Mouse (Mus musculus): Measurements from ENCODE around the gene H2-D1. TPM values are rescaled to one million over a fixed set of nuclear protein-coding genes. Genes with fewer than 3 reads are reported as not detected.

Gene H2-D1
- 56.7 and 69.0 TPM in 2 replicates for polyA plus RNA-seq (2012)

DNA sequence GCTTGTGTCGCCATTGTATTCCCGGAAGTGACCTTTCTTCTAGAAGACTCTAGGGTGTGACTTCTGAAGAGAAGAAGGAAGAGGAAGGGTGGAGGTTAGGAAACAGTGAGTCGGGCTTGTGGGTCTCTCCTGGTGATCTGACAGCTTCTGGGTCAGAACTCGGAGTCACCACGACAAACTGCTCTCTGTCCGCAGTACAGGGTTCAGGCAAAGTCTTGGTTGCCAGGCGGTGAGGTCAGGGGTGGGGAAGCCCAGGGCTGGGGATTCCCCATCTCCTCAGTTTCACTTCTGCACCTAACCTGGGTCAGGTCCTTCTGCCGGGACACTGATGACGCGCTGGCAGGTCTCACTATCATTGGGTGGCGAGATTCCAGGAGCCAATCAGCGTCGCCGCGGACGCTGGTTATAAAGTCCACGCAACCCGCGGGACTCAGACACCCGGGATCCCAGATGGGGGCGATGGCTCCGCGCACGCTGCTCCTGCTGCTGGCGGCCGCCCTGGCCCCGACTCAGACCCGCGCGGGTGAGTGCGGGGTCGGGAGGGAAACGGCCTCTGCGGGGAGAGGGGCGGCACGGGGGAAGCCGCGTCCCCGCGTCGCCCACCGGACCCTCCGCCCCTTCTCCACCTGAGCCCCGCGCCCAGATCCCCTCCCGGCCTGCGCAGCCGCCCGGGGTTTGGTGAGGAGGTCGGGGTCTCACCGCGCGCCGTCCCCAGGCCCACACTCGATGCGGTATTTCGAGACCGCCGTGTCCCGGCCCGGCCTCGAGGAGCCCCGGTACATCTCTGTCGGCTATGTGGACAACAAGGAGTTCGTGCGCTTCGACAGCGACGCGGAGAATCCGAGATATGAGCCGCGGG, at the start of gene H2-D1:
TSS of gene H2-D1 (plus strand) at position 67 of the 859 bp plus-strand sequence.
- no peak for TF ChIP-seq GATA1 (IDR thresholded peaks at IDR 0.05; ENCODE audit: low read length)

DNA sequence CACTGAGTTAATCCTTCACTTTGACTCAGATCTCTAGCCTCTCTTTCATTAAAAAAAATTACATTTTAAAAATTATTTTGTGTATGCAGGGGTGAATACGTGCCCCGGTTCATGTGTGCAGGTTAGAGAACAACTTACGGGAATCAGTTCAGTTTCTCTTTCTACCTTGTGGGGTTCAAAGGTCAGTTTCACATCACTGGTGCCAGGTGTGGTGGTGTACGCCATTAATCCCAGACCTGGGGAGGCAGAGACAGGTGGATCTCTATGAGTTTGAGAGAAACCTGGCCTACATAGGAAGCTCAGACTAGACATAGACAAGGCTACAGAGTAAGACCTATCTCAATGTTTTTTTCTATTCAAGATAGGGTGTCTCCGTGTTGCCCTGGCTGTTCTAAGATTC, 49.5 kb upstream of the H2-D1 start:
- TF ChIP-seq GATA1 (IDR thresholded peaks at IDR 0.05; ENCODE audit: low read length): no peak

DNA sequence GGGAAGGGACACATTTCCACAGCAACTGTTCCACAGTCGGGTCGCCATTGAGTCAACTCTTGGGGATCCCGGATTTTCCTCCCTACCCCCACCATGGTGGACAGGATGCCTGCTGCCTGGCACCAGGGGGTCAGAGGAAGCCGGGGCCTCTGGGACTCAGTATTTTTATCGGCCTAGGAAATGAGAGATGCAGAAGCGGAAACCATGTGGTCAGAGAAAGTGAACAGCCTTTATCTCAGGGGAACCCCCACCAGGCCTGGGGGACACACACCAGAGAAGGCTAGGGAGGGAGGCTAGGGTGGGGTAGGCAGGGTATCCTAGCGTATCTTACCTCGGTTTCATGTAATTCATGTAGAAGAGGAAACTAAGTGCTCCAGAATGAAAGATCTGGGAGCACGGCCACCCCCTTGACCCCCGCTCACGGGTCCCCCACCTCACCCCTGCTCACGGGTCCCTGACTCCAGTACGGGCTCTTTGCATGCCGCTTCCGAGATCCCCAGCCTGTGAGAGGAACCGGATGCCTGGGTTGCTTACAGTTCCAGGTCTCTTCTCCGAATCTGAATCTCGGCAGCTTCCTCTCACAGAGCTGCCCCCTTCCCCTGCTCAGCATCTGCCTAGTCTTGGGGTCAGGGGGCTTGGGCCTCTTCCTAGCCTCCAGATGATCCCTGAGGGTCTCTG, 43.9 kb upstream of the H2-D1 start:
- no peak for TF ChIP-seq GATA1 (IDR thresholded peaks at IDR 0.05; ENCODE audit: low read length)

DNA sequence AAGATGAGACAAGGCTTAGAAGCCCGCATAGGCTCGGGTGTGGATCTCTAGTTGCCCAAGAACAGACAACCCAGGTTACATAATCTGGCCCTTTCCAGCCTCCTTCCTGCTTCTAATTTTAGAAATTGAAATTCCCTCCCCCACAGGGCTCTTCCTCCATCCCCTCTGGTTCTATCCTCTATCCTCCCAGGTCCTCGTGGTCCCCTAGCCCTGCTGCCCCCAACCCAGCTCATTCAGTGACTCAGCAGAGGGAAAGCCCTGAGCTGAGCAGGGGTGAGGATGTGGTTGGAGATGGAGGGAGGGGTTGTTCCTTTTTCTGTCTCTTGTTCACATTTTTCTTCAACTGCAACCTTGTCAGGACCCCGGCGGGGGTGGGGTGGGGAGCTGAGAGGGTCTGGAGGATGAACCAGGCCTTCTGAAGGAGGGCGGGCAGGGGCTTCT, 42.9 kb upstream of the H2-D1 start:
- TF ChIP-seq GATA1 (IDR thresholded peaks at IDR 0.05; ENCODE audit: low read length): no peak

DNA sequence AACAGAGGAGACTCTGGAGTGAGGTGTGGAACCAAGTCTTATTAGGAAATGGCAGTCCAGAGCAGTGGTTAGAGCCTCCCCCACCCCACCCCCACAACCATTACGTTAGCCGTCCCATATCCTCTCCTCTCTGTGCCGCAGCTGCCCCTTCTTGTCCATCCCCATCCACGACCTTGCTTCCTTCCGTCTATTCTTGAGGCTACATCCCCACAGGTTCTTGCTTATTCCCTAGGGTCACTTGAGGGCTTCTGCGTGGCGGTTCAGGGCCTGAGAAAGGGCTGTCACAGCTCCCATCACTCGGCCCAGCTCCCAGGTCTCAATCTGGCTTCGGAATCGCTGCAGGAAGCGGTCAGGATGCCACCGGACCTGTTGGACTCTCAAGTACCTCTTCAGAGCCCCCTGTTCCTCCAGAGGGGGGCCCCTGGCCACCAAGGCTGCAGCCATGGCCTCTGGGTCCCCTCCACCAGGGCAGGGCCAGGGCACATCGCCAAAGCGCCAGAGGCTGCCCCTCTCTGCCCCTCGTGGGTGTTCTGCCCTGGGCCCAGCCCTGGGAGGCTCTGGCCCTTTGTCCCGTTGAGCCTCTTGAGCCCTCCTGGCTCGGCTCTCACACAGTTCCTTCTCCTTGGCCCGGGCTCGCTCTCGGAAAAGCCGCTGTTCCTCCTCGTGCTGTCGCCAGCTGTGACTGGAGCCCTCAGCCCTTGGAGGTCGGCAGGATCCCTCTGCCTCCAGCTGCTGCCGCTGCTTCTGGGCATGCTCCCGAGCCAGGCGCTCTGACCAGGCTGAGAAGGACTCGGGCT, 42.2 kb upstream of the H2-D1 start, which contains the start of gene Gm16181:
TSS of gene Gm16181 (plus strand) at position 679 of the 797 bp plus-strand sequence.
- no peak for TF ChIP-seq GATA1 (IDR thresholded peaks at IDR 0.05; ENCODE audit: low read length)

DNA sequence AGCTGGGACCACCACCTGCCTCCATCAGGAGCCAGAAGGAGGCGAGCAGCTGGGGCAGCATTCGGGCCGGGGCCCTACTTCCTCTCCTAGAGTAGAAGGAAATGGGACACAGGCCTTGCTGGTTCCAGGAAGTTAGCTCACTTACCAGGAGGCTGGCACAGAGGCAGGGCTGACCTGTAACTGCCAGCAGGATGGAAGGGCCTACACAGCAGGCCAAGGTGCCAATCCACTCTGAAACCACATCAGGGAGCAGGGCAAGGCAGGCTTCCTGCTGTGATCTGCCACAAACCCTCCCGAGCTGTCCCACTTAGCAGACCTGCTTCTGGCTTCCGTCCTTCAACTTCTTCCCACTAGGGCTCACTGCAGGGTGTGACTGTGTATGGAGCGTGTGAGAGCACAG, 40.2 kb upstream of the H2-D1 start:
- no peak for TF ChIP-seq GATA1 (IDR thresholded peaks at IDR 0.05; ENCODE audit: low read length)

DNA sequence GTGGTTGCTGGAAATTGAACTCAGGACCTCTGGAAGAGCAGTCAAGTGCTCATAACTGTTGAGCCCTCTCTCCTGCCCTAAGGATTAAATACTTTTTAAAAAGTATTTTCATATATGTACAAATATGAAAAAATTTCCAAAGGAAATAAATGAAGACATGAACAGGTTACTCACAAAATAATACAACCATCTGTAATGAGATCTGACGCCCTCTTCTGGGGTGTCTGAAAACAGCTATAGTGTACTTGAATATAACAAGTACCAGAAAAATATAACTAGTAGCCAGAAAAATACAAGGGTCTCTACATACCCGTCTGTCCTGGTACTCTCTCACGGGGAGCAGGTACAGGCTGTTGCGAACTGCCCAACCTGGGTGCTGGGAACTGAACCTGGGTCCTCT, 37.9 kb upstream of the H2-D1 start:
- TF ChIP-seq GATA1 (IDR thresholded peaks at IDR 0.05; ENCODE audit: low read length): no peak

DNA sequence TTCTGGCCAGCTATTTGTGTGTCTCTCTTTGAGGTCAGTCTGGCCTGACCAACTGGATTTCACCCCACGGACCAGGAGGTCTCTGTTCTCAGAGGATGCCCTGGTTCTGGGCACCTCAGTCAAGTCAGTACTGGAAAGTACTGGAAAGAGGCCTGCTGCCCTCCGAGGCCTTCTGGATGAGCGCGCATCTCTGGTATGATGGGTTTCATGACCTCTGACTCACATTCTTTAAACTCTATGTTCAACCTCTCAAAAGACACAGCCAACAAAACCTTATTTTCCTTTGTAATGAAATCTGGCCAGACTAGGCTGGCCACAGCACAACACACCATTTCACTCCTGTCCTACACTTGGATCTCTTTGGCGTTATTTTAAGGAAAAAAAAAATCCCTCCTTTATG, 37.1 kb upstream of the H2-D1 start:
- TF ChIP-seq GATA1 (IDR thresholded peaks at IDR 0.05; ENCODE audit: low read length): no peak

DNA sequence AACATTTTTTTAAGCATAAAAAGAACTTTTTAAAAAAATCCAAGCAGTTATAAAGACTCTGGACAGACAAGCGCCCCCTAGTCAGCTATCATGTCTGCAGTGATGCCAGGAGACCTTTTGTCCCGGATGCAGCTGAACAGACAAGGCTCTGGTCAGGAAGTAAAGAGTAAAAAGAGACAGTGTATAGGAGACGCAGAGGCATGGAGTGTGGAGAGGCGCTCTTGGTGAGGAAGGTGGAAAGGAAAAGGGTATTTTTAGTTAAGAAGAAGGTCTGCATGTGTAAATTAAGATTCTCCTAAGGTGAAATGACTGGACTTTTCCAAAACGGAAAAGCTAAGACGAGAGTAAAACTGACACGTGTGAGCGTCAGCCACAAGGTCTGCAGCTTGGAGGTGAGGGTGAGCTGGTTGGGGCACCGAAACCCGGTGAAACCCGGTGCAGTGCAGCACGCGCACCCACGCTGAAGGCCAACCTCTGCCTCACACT, 35.9 kb upstream of the H2-D1 start:
- no peak for TF ChIP-seq GATA1 (IDR thresholded peaks at IDR 0.05; ENCODE audit: low read length)

DNA sequence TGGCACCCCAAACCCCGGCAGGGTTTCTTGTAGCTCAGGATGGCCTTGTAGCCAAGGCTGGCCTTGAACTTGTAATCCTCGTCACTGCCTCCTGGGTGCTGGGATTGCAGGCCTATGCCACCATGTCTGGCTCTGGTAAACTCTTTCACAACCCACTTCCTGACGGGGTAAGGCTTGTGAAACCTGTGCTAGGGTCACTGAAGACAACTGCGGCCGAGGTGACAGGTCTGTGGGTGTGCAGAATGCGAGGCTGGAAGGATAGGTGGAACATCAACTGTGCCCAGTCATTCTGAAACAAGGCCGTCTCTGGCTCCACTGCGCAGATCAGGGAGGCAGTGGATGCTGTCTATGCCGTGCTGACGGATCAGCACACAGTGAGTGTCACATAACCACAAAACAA, 31.5 kb upstream of the H2-D1 start:
- TF ChIP-seq GATA1 (IDR thresholded peaks at IDR 0.05; ENCODE audit: low read length): no peak

DNA sequence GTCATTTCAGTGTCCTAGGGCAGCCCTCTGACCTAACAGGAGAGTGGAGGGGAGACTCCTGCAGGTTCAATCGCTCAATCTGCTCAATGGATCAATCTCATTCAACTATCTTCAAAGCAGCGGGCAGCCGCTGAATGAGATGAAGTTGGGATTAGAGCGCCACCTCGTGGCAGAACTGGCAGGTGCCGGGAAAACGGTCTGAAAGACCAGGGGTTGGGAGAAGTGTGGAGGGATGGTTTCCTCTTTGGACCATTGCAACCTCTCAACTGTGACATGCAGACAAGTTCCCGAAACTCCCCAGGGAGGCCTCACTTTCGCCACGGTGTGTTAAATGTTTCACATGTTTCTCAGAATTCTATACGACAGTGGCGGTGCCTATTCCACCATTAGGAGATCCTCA, 30.5 kb upstream of the H2-D1 start:
- TF ChIP-seq GATA1 (IDR thresholded peaks at IDR 0.05; ENCODE audit: low read length): no peak

DNA sequence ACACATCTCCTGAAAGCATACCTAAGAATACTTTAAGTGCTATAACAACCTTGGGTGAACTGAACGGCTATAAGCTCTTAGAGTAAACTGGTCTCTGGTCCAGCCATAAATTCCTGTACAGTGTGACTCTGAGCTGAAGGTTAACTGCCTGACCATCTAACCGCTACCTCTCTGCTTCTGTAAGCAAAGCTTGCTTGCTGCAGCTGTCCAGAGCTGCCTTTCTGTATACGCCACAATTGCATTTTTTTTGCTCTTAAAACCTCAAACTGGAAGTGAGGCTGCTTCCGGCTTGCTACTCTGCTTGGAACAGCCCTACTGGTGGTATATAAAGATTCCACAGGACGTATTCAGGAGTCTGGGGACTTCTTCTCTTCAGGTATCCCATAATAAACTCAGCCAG, 29.9 kb upstream of the H2-D1 start:
- no peak for TF ChIP-seq GATA1 (IDR thresholded peaks at IDR 0.05; ENCODE audit: low read length)

DNA sequence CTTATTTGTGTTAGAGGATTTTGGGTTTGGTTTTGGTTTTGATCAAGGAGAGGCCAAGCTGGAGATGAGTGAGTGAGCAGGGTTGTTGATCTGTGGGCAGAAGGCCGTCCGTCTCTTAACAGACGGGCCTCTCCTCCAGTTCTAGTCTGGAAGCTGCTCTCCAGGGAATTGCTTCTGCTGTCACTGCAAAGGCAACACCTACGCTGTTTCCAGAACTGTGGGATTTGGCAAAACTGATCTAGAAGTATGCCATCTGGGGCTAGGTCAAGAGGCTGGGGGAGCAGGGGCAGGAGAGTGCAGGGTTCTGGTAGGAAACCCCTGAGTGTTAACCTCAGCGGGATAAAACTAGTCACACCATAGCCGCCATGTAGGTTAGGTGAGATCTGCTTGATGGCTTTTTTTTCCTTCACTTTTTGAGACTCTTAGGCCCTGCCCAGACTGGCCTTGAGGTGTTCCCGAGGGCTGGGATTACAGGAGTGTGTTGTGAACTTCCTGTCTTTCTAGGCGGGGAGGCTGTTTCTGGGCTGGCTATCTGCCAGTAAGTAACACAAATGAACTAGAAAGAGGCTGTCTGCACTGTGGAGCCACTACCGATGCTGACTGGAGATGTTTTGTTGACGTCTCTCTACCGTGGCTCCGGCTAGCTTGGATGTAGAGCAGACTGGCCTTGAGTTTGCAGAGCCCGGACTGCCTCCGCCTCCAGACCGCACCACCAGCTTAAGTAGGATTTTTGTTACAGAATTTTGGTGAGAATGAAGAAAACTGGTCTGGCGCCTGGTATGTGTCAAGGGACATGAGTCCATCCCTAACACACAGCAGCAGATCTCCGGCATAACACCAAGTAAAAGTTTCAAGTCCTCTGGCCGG, 29.2 kb upstream of the H2-D1 start, which contains the start of gene Atp6v1g2:
TSS of gene Atp6v1g2 (plus strand) at position 547 of the 867 bp plus-strand sequence.
- TF ChIP-seq GATA1 (IDR thresholded peaks at IDR 0.05; ENCODE audit: low read length): no peak

DNA sequence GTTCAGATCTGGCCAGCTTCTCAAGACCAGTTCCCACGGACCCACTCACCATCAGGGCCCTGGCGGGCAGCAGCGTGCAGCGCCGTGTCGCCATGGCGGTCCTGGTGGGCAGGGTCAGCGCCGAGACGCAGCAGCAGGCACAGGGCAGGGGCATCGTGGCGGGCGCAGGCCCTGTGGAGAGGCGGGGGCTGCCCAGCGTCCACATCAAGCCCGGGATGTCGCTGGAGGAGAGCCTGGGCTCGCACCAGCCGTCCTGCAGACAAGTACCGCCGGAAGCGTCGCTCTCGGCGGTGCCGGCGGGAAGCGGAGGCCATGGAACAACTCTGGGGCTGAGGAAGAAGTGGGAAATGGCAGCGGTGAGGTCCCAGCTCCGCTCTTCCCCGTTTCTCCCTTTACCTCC, 27.6 kb upstream of the H2-D1 start:
- TF ChIP-seq GATA1 (IDR thresholded peaks at IDR 0.05; ENCODE audit: low read length): no peak
